Mouse (Mus musculus): Measurements from ENCODE around the gene Nova1. TPM values are rescaled to one million over a fixed set of nuclear protein-coding genes. Genes with fewer than 3 reads are reported as not detected.

Nova1 gene
- total and polyA plus RNA-seq, 2 experiments from 2014 or later: 54.8 to 88.2 TPM

- no peaks in the 10 kb centered on the region for H3K27me3 ChIP-seq (ENCODE audit: insufficient read depth, low read length)
- H3K4me2 ChIP-seq (ENCODE audit: low read depth, low read length): no peak overlapping the region
- TF ChIP-seq CTCF (IDR thresholded peaks at IDR 0.05; ENCODE audit: low read depth): no peak
- H3K36me3 ChIP-seq (ENCODE audit: insufficient read depth, low read length): no peaks in the 10 kb centered on the region
- H3K4me1 ChIP-seq (ENCODE audit: insufficient read depth, low read length): no peaks in the 10 kb centered on the region
- H3K9ac ChIP-seq (replicated peaks; ENCODE audit: low read length): no peak overlapping the region
- no peak for DNase-seq (ENCODE audit: low spot score)
- H3K4me3 ChIP-seq (ENCODE audit: low read length): no peak overlapping the region
- ATAC-seq: no peak
- H3K27ac ChIP-seq: no peak overlapping the region
- 63% methylated on average over 3 of the region's 3 CpGs for WGBS
- H3K9me3 ChIP-seq (ENCODE audit: low read length): no peaks in the 10 kb centered on the region
These were observed 65.6 kb downstream of the Nova1 start for GRCm38 (mm10) chr12:46753096-46753495.

GRCm38 (mm10) chr12:46733261-46733660 lies 85.5 kb downstream of the Nova1 start:
- TF ChIP-seq CTCF (IDR thresholded peaks at IDR 0.05; ENCODE audit: low read depth): no peak
- H3K9ac ChIP-seq (replicated peaks; ENCODE audit: low read length): no peak overlapping the region
- H3K9me3 ChIP-seq (ENCODE audit: low read length): no peaks in the 10 kb centered on the region
- H3K27me3 ChIP-seq (ENCODE audit: insufficient read depth, low read length): no peaks in the 10 kb centered on the region
- H3K4me3 ChIP-seq (ENCODE audit: low read length): no peak overlapping the region
- H3K4me1 ChIP-seq (ENCODE audit: insufficient read depth, low read length): no peaks in the 10 kb centered on the region
- ATAC-seq (no peak), DNase-seq (ENCODE audit: low spot score) (no peak)
- H3K27ac ChIP-seq: no peak overlapping the region
- no peak overlapping the region for H3K4me2 ChIP-seq (ENCODE audit: low read depth, low read length)
- no peaks in the 10 kb centered on the region for H3K36me3 ChIP-seq (ENCODE audit: insufficient read depth, low read length)

- WGBS: 73% methylated on average over 1 of the region's 1 CpGs
- no peak overlapping the region for H3K9ac ChIP-seq (replicated peaks; ENCODE audit: low read length)
These were observed 86.8 kb downstream of the Nova1 start for GRCm38 (mm10) chr12:46731943-46732342.

GRCm38 (mm10) chr12:46721914-46722313 lies 96.8 kb downstream of the Nova1 start:
- Histone ChIP-seq H3K4me2 (ENCODE audit: low read depth, low read length) (no peak overlapping the region), H3K4me1 (ENCODE audit: insufficient read depth, low read length) (peaks cover 7% of the 10 kb centered on the region; the same call in 1 of the 2 replicates), H3K4me3 (ENCODE audit: low read length) (no peak overlapping the region), H3K36me3 (ENCODE audit: insufficient read depth, low read length) (no peaks in the 10 kb centered on the region), H3K27me3 (ENCODE audit: insufficient read depth, low read length) (no peaks in the 10 kb centered on the region), H3K9me3 (ENCODE audit: low read length) (no peaks in the 10 kb centered on the region), H3K9ac (replicated peaks; ENCODE audit: low read length) (no peak overlapping the region), H3K27ac (peak overlapping the region; percentile 64)
- peak; percentile 65 for DNase-seq (ENCODE audit: low spot score)
- 34% methylated on average over 8 of the region's 8 CpGs for WGBS
- no peak for TF ChIP-seq CTCF (IDR thresholded peaks at IDR 0.05; ENCODE audit: low read depth)
- ATAC-seq: peak; percentile 79; the same call in 1 of the 2 replicates

More at GRCm38 (mm10) chr12:46731943-46732342, 86.8 kb downstream of the Nova1 start:
- no peaks in the 10 kb centered on the region for H3K9me3 ChIP-seq (ENCODE audit: low read length)
- no peaks in the 10 kb centered on the region for H3K36me3 ChIP-seq (ENCODE audit: insufficient read depth, low read length)
- no peak overlapping the region for H3K27ac ChIP-seq
- ATAC-seq: no peak
- H3K4me2 ChIP-seq (ENCODE audit: low read depth, low read length): no peak overlapping the region
- no peak overlapping the region for H3K4me3 ChIP-seq (ENCODE audit: low read length)
- no peak for DNase-seq (ENCODE audit: low spot score)
- no peaks in the 10 kb centered on the region for H3K4me1 ChIP-seq (ENCODE audit: insufficient read depth, low read length)
- H3K27me3 ChIP-seq (ENCODE audit: insufficient read depth, low read length): no peaks in the 10 kb centered on the region
- no peak for TF ChIP-seq CTCF (IDR thresholded peaks at IDR 0.05; ENCODE audit: low read depth)

GRCm38 (mm10) chr12:46719076-46719475 lies 99.7 kb downstream of the Nova1 start:
- Histone ChIP-seq H3K9ac (replicated peaks; ENCODE audit: low read length) (no peak overlapping the region), H3K4me3 (ENCODE audit: low read length) (no peak overlapping the region), H3K36me3 (ENCODE audit: insufficient read depth, low read length) (no peaks in the 10 kb centered on the region), H3K4me1 (ENCODE audit: insufficient read depth, low read length) (peaks cover 7% of the 10 kb centered on the region; the same call in 1 of the 2 replicates), H3K4me2 (ENCODE audit: low read depth, low read length) (no peak overlapping the region), H3K9me3 (ENCODE audit: low read length) (no peaks in the 10 kb centered on the region), H3K27me3 (ENCODE audit: insufficient read depth, low read length) (no peaks in the 10 kb centered on the region), H3K27ac (no peak overlapping the region)
- DNase-seq (ENCODE audit: low spot score) (no peak), ATAC-seq (no peak)
- WGBS: 88% methylated on average over 4 of the region's 4 CpGs
- no peak for TF ChIP-seq CTCF (IDR thresholded peaks at IDR 0.05; ENCODE audit: low read depth)

- WGBS: 86% methylated on average over 2 of the region's 2 CpGs
- H3K4me1 ChIP-seq (ENCODE audit: insufficient read depth, low read length): no peaks in the 10 kb centered on the region
- DNase-seq (ENCODE audit: low spot score) (no peak), ATAC-seq (no peak)
- H3K9me3 ChIP-seq (ENCODE audit: low read length): no peaks in the 10 kb centered on the region
- H3K27ac ChIP-seq: no peak overlapping the region
- H3K9ac ChIP-seq (replicated peaks; ENCODE audit: low read length): no peak overlapping the region
- no peaks in the 10 kb centered on the region for H3K27me3 ChIP-seq (ENCODE audit: insufficient read depth, low read length)
- H3K36me3 ChIP-seq (ENCODE audit: insufficient read depth, low read length): peaks cover 7% of the 10 kb centered on the region; the same call in 1 of the 2 replicates
- no peak for TF ChIP-seq CTCF (IDR thresholded peaks at IDR 0.05; ENCODE audit: low read depth)
- H3K4me3 ChIP-seq (ENCODE audit: low read length): no peak overlapping the region
- H3K4me2 ChIP-seq (ENCODE audit: low read depth, low read length): no peak overlapping the region
These were observed 108.6 kb downstream of the Nova1 start for GRCm38 (mm10) chr12:46710094-46710493.

GRCm38 (mm10) chr12:46709475-46709874 lies 109.3 kb downstream of the Nova1 start:
- H3K9me3 ChIP-seq (ENCODE audit: low read length): no peaks in the 10 kb centered on the region
- DNase-seq (ENCODE audit: low spot score) (no peak), ATAC-seq (no peak)
- H3K27me3 ChIP-seq (ENCODE audit: insufficient read depth, low read length): no peaks in the 10 kb centered on the region
- peaks cover 7% of the 10 kb centered on the region; the same call in 1 of the 2 replicates for H3K36me3 ChIP-seq (ENCODE audit: insufficient read depth, low read length)
- no peak overlapping the region for H3K9ac ChIP-seq (replicated peaks; ENCODE audit: low read length)
- H3K27ac ChIP-seq: no peak overlapping the region
- H3K4me3 ChIP-seq (ENCODE audit: low read length): no peak overlapping the region
- 89% methylated on average over 7 of the region's 7 CpGs for WGBS
- H3K4me2 ChIP-seq (ENCODE audit: low read depth, low read length): no peak overlapping the region
- no peak for TF ChIP-seq CTCF (IDR thresholded peaks at IDR 0.05; ENCODE audit: low read depth)
- H3K4me1 ChIP-seq (ENCODE audit: insufficient read depth, low read length): no peaks in the 10 kb centered on the region

Data from hindbrain, postnatal 0 days (tissue).